Comparison of ENCODE assay signal across 15 mouse cellular contexts in the genomic region with DNA sequence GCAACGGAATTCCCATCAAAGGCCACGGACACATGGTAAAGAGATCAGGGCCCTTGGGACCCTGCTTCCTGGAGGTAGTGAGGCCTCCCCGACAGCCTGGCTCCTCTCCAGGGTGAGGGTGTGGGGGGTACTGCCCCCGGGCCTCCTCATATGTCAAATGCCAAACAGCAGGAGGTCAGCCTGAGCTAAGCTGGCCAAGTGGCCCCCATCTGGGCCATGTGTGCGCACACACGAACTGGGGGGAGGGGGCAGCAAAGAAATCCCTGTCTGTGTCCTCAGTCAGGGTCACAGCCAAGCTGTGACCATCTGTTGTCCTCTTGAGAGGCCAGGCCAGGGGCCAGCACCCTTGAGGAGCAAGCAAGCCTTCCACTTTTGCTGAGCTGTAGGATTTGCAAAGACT. TPM values are rescaled to one million over a fixed set of nuclear protein-coding genes. Genes with fewer than 3 reads are reported as not detected.
DNase-seq lines count a peak whose midpoint lies in the region; ATAC-seq and TF ChIP-seq lines count a peak whose summit lies in the region.
"Had no signal": no experiment of that assay in that cellular context is flagged by ENCODE, and none has a peak within 500 bp of the region (broad histone marks: within the 10 kb centered on the region; RNA-seq: fewer than 3 reads in every experiment).

No protein-coding gene starts in this region.

- TF ChIP-seq CTCF in gastrocnemius, adult 2 months (IDR thresholded peaks at IDR 0.05) = no peak

- H3K9me3 ChIP-seq in limb, embryonic 14.5 days (ENCODE audit: control insufficient read depth, low read length) = no peaks in the 10 kb centered on the region

- peaks cover 21% of the 10 kb centered on the region for H3K4me1 ChIP-seq in limb, embryonic 14.5 days (ENCODE audit: control insufficient read depth, insufficient read depth, low read length)

- DNase-seq in gastrocnemius, adult 2 months = no peak
- no peak for DNase-seq in gastrocnemius, adult 8-10 months (ENCODE audit: low spot score in 2 of 2)
- peak; percentile 39 to 70 for DNase-seq in kidney, postnatal 25 days
- no peak for DNase-seq in kidney, adult 9 months
- peak; percentile 70 to 72 for DNase-seq in heart, postnatal 10 days
- DNase-seq in limb, embryonic 14.5 days (ENCODE audit: low spot score) = no peak
- no peak for DNase-seq in thymus, postnatal 10 days (ENCODE audit: low spot score in 2 of 2)
- DNase-seq in frontal cortex, postnatal 14 days (ENCODE audit: low spot score in 2 of 2) = no peak
- DNase-seq: layer of hippocampus, postnatal 36 days; midbrain, embryonic 14.5 days; thymus, postnatal 14 days had no signal

- H3K27ac ChIP-seq in gastrocnemius, adult 2 months = 0 out of 2 replicates have a peak overlapping the region, but pooled peaks have one; percentile 12
- H3K27ac ChIP-seq in limb, embryonic 14.5 days (replicated peaks; ENCODE audit: low read depth, low read length) = no peak overlapping the region
- H3K27ac ChIP-seq: liver, embryonic 14.5 days had no signal

- H3K4me2 ChIP-seq in limb, embryonic 14.5 days (replicated peaks; ENCODE audit: low read depth, low read length, severe bottlenecking) = no peak overlapping the region

- H3K9ac ChIP-seq in limb, embryonic 14.5 days (ENCODE audit: low read depth, low read length, severe bottlenecking) = no peak overlapping the region
- H3K9ac ChIP-seq: liver, embryonic 14.5 days had no signal

- no peaks in the 10 kb centered on the region for H3K27me3 ChIP-seq in limb, embryonic 14.5 days (ENCODE audit: control insufficient read depth, insufficient read depth, low read length)

- ATAC-seq in limb, embryonic 14.5 days (ENCODE audit: low FRiP score, low read depth) = 0 out of 2 replicates have a peak, but pooled peaks have one; percentile 16
- ATAC-seq: intestine, embryonic 16.5 days had no signal

- intact Hi-C loops in gastrocnemius, adult 2 months (cut with DNase I) = no loop called here
- intact Hi-C loops in heart, postnatal 10 days (cut with DNase I) = loop anchor here (5.0 kb wide), 1 partner anchor 42 kb away; no protein-coding TSS in a partner anchor

- H3K36me3 ChIP-seq in limb, embryonic 14.5 days (ENCODE audit: control insufficient read depth, insufficient read depth, low read length) = no peaks in the 10 kb centered on the region

- TF ChIP-seq POLR2A in limb, embryonic 14.5 days (IDR thresholded peaks at IDR 0.05; ENCODE audit: borderline replicate concordance, extremely low read depth, insufficient read depth, insufficient read length) = no peak

- 28% methylated on average over 5 of the region's 6 CpGs for WGBS in limb, embryonic 14.5 days

- no peak overlapping the region for H3K4me3 ChIP-seq in gastrocnemius, adult 2 months
- no peak overlapping the region for H3K4me3 ChIP-seq in limb, embryonic 14.5 days (replicated peaks; ENCODE audit: low read length)
- H3K4me3 ChIP-seq: erythroblast, embryonic 14.5 days had no signal

RNA-seq across cellular contexts. Expression of gene Fignl2, which starts 13.3 kb away (rescaled TPM):
- under 1 TPM; 0.67 to 0.77 TPM for total RNA-seq in gastrocnemius, adult 2 months (2021)
- under 1 TPM; 0.31 to 0.73 (median 0.59) TPM for total RNA-seq in gastrocnemius, adult 8-10 months (2022)
- total RNA-seq in heart, postnatal 10 days (2021) = 1 to 10 TPM; 3.5 to 3.9 TPM
- polyA plus RNA-seq in limb, embryonic 14.5 days (2012; rRNA removed) = 3.7 and 5.4 TPM in 2 replicates
- polyA plus RNA-seq in limb, embryonic 14.5 days (2014; fragmentation: Nextera tagmentation; extraction: Ambion mirVana) = 0.15 and 0.17 TPM in 2 replicates
- polyA plus RNA-seq: erythroblast, embryonic 14.5 days had no signal

RNA-seq across cellular contexts. Expression of gene Gm47841, which starts 17.9 kb away (rescaled TPM):
- total RNA-seq in gastrocnemius, adult 2 months (2021) = not detected
- total RNA-seq in gastrocnemius, adult 8-10 months (2022) = not detected
- total RNA-seq in heart, postnatal 10 days (2021) = under 1 TPM; 0.25 to 0.41 TPM
- polyA plus RNA-seq in limb, embryonic 14.5 days (2012; rRNA removed) = 0.05 TPM in 1 of 2 replicates, not detected in the other
- polyA plus RNA-seq in limb, embryonic 14.5 days (2014; fragmentation: Nextera tagmentation; extraction: Ambion mirVana) = not detected in 2 replicates
- total RNA-seq: layer of hippocampus, postnatal 36 days had no signal
- polyA plus RNA-seq: erythroblast, embryonic 14.5 days; intestine, embryonic 16.5 days; liver, embryonic 14.5 days; midbrain, embryonic 14.5 days had no signal

RNA-seq across cellular contexts. Expression of gene Ankrd33, which starts 50.5 kb away (rescaled TPM):
- not detected for total RNA-seq in gastrocnemius, adult 2 months (2021)
- total RNA-seq in gastrocnemius, adult 8-10 months (2022) = not detected
- not detected for total RNA-seq in heart, postnatal 10 days (2021)
- not detected in 2 replicates for polyA plus RNA-seq in limb, embryonic 14.5 days (2012; rRNA removed)
- polyA plus RNA-seq in limb, embryonic 14.5 days (2014; fragmentation: Nextera tagmentation; extraction: Ambion mirVana) = not detected in 2 replicates
- total RNA-seq: gastrocnemius, postnatal 4 days; layer of hippocampus, postnatal 36 days had no signal
- polyA plus RNA-seq: erythroblast, embryonic 14.5 days; intestine, embryonic 16.5 days; liver, embryonic 14.5 days; midbrain, embryonic 14.5 days had no signal

Comparison
In these comparisons a context has a peak if more than half of its experiments do, and no peak if none do; other contexts are left out.
1. DNase-seq: peak in kidney, postnatal 25 days (2 of 2) and heart, postnatal 10 days (2 of 2); none in gastrocnemius, adult 2 months (single experiment), gastrocnemius, adult 8-10 months (0 of 2), kidney, adult 9 months (single experiment), limb, embryonic 14.5 days (single experiment), thymus, postnatal 10 days (0 of 2) and frontal cortex, postnatal 14 days (0 of 2).